In genomic region chr13:78202574-78203347, GRCm38 (mm10) we compare ENCODE assay signal across 8 mouse cellular contexts. TPM values are rescaled to one million over a fixed set of nuclear protein-coding genes. Genes with fewer than 3 reads are reported as not detected.
DNase-seq lines count a peak whose midpoint lies in the region; ATAC-seq and TF ChIP-seq lines count a peak whose summit lies in the region.

No protein-coding gene starts in this region.

- ATAC-seq in heart, embryonic 13.5 days (ENCODE audit: extremely low read depth, insufficient number of reproducible peaks, low FRiP score, low TSS enrichment), result no peak

- H3K27me3 ChIP-seq in kidney, adult 2 months (replicated peaks; ENCODE audit: control insufficient read depth, insufficient read depth, low read length), result peaks cover 2% of the 10 kb centered on the region; the same call in 1 of the 2 replicates
- peaks cover 30% of the 10 kb centered on the region for H3K27me3 ChIP-seq in heart, embryonic 13.5 days (replicated peaks)

- no peaks in the 10 kb centered on the region for H3K36me3 ChIP-seq in kidney, adult 2 months (ENCODE audit: control insufficient read depth, insufficient read depth, low read length)
- no peaks in the 10 kb centered on the region for H3K36me3 ChIP-seq in ES-E14 (ENCODE audit: control insufficient read depth, insufficient read depth, low read length, poor library complexity, severe bottlenecking)
- no peaks in the 10 kb centered on the region for H3K36me3 ChIP-seq in heart, embryonic 13.5 days

- intact Hi-C loops in left cerebral cortex, adult 2 months (cut with DNase I), result loop anchor here (2.0 to 5.0 kb wide), 6 partner anchors 225 to 1640 kb away; no protein-coding TSS in a partner anchor

- TF ChIP-seq CTCF in kidney, adult 2 months (conservative IDR thresholded peaks at IDR 0.05; ENCODE audit: insufficient read depth, insufficient read length, low read depth, low read length), result no peak
- TF ChIP-seq CTCF in left cerebral cortex, adult 2 months (IDR thresholded peaks at IDR 0.05), result no peak

- under 1% methylated on average over 47 of the region's 47 CpGs for WGBS in kidney, adult 2 months
- WGBS in heart, embryonic 13.5 days, result under 1% methylated on average over 47 of the region's 47 CpGs

- H3K9me3 ChIP-seq in ES-E14 (ENCODE audit: control insufficient read depth, insufficient read depth, low read depth, low read length), result no peaks in the 10 kb centered on the region
- no peaks in the 10 kb centered on the region for H3K9me3 ChIP-seq in heart, embryonic 13.5 days

- TF ChIP-seq POLR2A in kidney, adult 2 months (IDR thresholded peaks at IDR 0.05; ENCODE audit: low read depth, low read length), result no peak

- peak overlapping the region; percentile 91 for H3K4me2 ChIP-seq in heart, embryonic 13.5 days

- peak overlapping the region; percentile 35; the same call in 1 of the 2 replicates for H3K27ac ChIP-seq in kidney, adult 2 months (ENCODE audit: insufficient read depth, low read depth, low read length)
- H3K27ac ChIP-seq in ES-E14 (ENCODE audit: insufficient read depth, low read depth, low read length, poor library complexity, severe bottlenecking), result no peak overlapping the region
- H3K27ac ChIP-seq in heart, embryonic 13.5 days (replicated peaks), result peak overlapping the region; percentile 88
- H3K27ac ChIP-seq in left cerebral cortex, adult 2 months, result peak overlapping the region; percentile 99

- no peaks in the 10 kb centered on the region for H3K4me1 ChIP-seq in kidney, adult 2 months (ENCODE audit: control insufficient read depth, insufficient read depth, low read length)
- H3K4me1 ChIP-seq in ES-E14 (ENCODE audit: control insufficient read depth in 2 of 2, insufficient read depth in 2 of 2, low read length in 2 of 2, poor library complexity in 1 of 2), result peaks cover 0 to 4% of the 10 kb centered on the region in 2 experiments; a peak in 1 of 4 replicates
- H3K4me1 ChIP-seq in heart, embryonic 13.5 days, result peaks cover 8% of the 10 kb centered on the region; the same call in 1 of the 2 replicates

- no peak overlapping the region for H3K9ac ChIP-seq in ES-E14 (ENCODE audit: insufficient read depth, low read depth, low read length, poor library complexity, severe bottlenecking)
- peak overlapping the region; percentile 81 for H3K9ac ChIP-seq in heart, embryonic 13.5 days

- in situ Hi-C loops in ES-E14 (cut with MboI; ENCODE audit: low sequenced_read_pairs in 2 of 2, unreplicated experiment in 2 of 2), result no loop called here

- no peak for DNase-seq in kidney, adult 2 months
- no peak for DNase-seq in kidney, adult 11 months
- no peak for DNase-seq in ES-E14 (ENCODE audit: low read depth, low spot score)
- peak; percentile 75 for DNase-seq in cerebellum, adult 9-11 months
- peak; percentile 64 to 69 for DNase-seq in left cerebral cortex, adult 2 months (ENCODE audit: extremely low spot score in 1 of 2, low spot score in 2 of 2)
- DNase-seq in neural tube, embryonic 10.5 days (ENCODE audit: extremely low spot score, low spot score), result peak; percentile 81
- DNase-seq in gastrocnemius, adult 18-20 months (ENCODE audit: low spot score), result no peak

- H3K4me3 ChIP-seq in kidney, adult 2 months (ENCODE audit: insufficient read depth, low read depth, low read length), result peak overlapping the region; percentile 67
- peak overlapping the region; percentile 58 to 59 for H3K4me3 ChIP-seq in ES-E14 (ENCODE audit: insufficient read depth in 1 of 2, low read depth in 1 of 2, low read length in 2 of 2, poor library complexity in 1 of 2, severe bottlenecking in 1 of 2)
- peak overlapping the region; percentile 83 for H3K4me3 ChIP-seq in heart, embryonic 13.5 days
- peak overlapping the region; percentile 65 for H3K4me3 ChIP-seq in left cerebral cortex, adult 2 months

TF ChIP-seq in ES-E14, 5 proteins besides CTCF, POLR2A, EP300 and RAD21:
- TF ChIP-seq ZC3H11A (IDR thresholded peaks at IDR 0.05; ENCODE audit: borderline replicate concordance, low read depth, low read length), result no peak
- no peak for TF ChIP-seq CHD2 (IDR thresholded peaks at IDR 0.05; ENCODE audit: low read depth, low read length)
- TF ChIP-seq ZNF384 (IDR thresholded peaks at IDR 0.05; ENCODE audit: low read depth, low read length), result no peak
- no peak for TF ChIP-seq MAFK (IDR thresholded peaks at IDR 0.05; ENCODE audit: insufficient read depth, low read depth, low read length)
- TF ChIP-seq HCFC1 (IDR thresholded peaks at IDR 0.05; ENCODE audit: borderline replicate concordance, insufficient read depth, low read length), result no peak

RNA-seq across cellular contexts. Expression of gene Nr2f1, which starts 3.2 kb away (rescaled TPM):
- polyA plus RNA-seq in kidney, adult 2 months (2012; rRNA removed), result 5.6 and 7.5 TPM in 2 replicates
- 0.21 and 1.9 TPM in 2 replicates for total RNA-seq in ES-E14 (2012; rRNA removed)
- polyA plus RNA-seq in heart, embryonic 13.5 days (2015; fragmentation: Nextera tagmentation; extraction: Ambion mirVana), result 4.1 and 4.6 TPM in 2 replicates
- 100 to 1,000 TPM; 118 to 125 TPM for total RNA-seq in left cerebral cortex, adult 2 months (2021)
- total RNA-seq in gastrocnemius, adult 18-20 months (2021), result under 1 TPM; 0.64 to 0.83 TPM

Comparison
In these comparisons a context has a peak if more than half of its experiments do, and no peak if none do; other contexts are left out.
1. DNase-seq: peak in cerebellum, adult 9-11 months (single experiment), left cerebral cortex, adult 2 months (2 of 2) and neural tube, embryonic 10.5 days (single experiment); none in kidney, adult 2 months (single experiment), kidney, adult 11 months (single experiment), ES-E14 (single experiment) and gastrocnemius, adult 18-20 months (single experiment).
2. RNA of gene Nr2f1, which starts 3.2 kb away (total RNA-seq): 118 to 125 TPM in left cerebral cortex, adult 2 months; 0.21 to 1.9 TPM in ES-E14 and 0.64 to 0.83 TPM in gastrocnemius, adult 18-20 months; every median in the first group is over 10 times any median in the second.
3. Peak in every context shown above with its lines, with median percentiles within 50 percentile points of each other: H3K4me3 ChIP-seq.